16 mouse cellular contexts compared by ENCODE assay signal in genomic region chr15:100204574-100204973, GRCm38 (mm10). TPM values are rescaled to one million over a fixed set of nuclear protein-coding genes. Genes with fewer than 3 reads are reported as not detected.
DNase-seq lines count a peak whose midpoint lies in the region; TF ChIP-seq lines count a peak whose summit lies in the region.
"Had no signal": no experiment of that assay in that cellular context is flagged by ENCODE, and none has a peak within 500 bp of the region (broad histone marks: within the 10 kb centered on the region; RNA-seq: fewer than 3 reads in every experiment).

No protein-coding gene starts in this region.

- TF ChIP-seq POLR2A in CH12.LX (IDR thresholded peaks at IDR 0.05; ENCODE audit: low read depth, low read length) = peak; percentile 14; the same call in 1 of the 2 replicates
- peak; percentile 9 for TF ChIP-seq POLR2A in myocyte (IDR thresholded peaks at IDR 0.05; ENCODE audit: insufficient read length, low read depth)

- dilution Hi-C loops in CH12.LX (cut with MboI; ENCODE audit: extremely low pct_ligation_motif_present, extremely low pct_unique_long_range_greater_than_20kb, low sequenced_read_pairs) = no loop called here

- H3K27me3 ChIP-seq in CH12.LX (replicated peaks) (no peaks in the 10 kb centered on the region), myocyte (ENCODE audit: control insufficient read depth, insufficient read depth, insufficient read length) (no peaks in the 10 kb centered on the region)
- H3K27me3 ChIP-seq: embryonic facial prominence, embryonic 12.5 days; forebrain, embryonic 12.5 days; midbrain, embryonic 12.5 days had no signal

- H3K9me3 ChIP-seq in CH12.LX (replicated peaks; ENCODE audit: low read length) = no peaks in the 10 kb centered on the region
- H3K9me3 ChIP-seq: embryonic facial prominence, embryonic 12.5 days; forebrain, embryonic 12.5 days; midbrain, embryonic 12.5 days had no signal

- H3K36me3 ChIP-seq in CH12.LX (replicated peaks in 1 of 2; ENCODE audit: control insufficient read depth in 1 of 2, insufficient read depth in 1 of 2, low read length in 1 of 2) (peaks cover 38 to 80% of the 10 kb centered on the region in 2 experiments), myocyte (ENCODE audit: control insufficient read depth, insufficient read depth) (peaks cover 18% of the 10 kb centered on the region)

- peak overlapping the region; percentile 17; the same call in 1 of the 2 replicates for H3K4me2 ChIP-seq in CH12.LX (ENCODE audit: insufficient read depth, low read depth, poor library complexity, severe bottlenecking)
- H3K4me2 ChIP-seq in myocyte (ENCODE audit: low read depth) = no peak overlapping the region
- H3K4me2 ChIP-seq: embryonic facial prominence, embryonic 12.5 days; forebrain, embryonic 12.5 days; midbrain, embryonic 12.5 days had no signal

- DNase-seq in left cerebral cortex, adult 2 months (ENCODE audit: extremely low spot score in 1 of 2, low spot score in 2 of 2) = no peak
- no peak for DNase-seq in left cerebral cortex, postnatal 25 days (ENCODE audit: low spot score in 2 of 2)
- DNase-seq in CH12.LX (ENCODE audit: extremely low read depth) (peak; percentile 83), adipocyte (ENCODE audit: low spot score) (peak; percentile 61)
- DNase-seq in natural killer cell, adult 2 months (ENCODE audit: low spot score in 2 of 2) = no peak
- no peak for DNase-seq in adrenal gland, adult 18-20 months (ENCODE audit: low spot score in 2 of 2)
- no peak for DNase-seq in right cerebral cortex, postnatal 14 days
- DNase-seq: cerebellum, postnatal 10 days; gastrocnemius, postnatal 10 days; spleen, adult 18-20 months had no signal

- no peak for TF ChIP-seq CTCF in left cerebral cortex, adult 2 months (IDR thresholded peaks at IDR 0.05)
- no peak for TF ChIP-seq CTCF in CH12.LX (conservative IDR thresholded peaks at IDR 0.05 in 1 of 2, IDR thresholded peaks at IDR 0.05 in 1 of 2; ENCODE audit: low read depth in 2 of 2, low read length in 2 of 2)

- in situ Hi-C loops in CH12.LX (cut with MboI; ENCODE audit: low pct_ligation_motif_present, low pct_unique_long_range_greater_than_20kb, low sequenced_read_pairs) = no loop called here

- TF ChIP-seq EP300 in CH12.LX (IDR thresholded peaks at IDR 0.05; ENCODE audit: low read length) = peak; percentile 85

- H3K79me2 ChIP-seq in CH12.LX (replicated peaks; ENCODE audit: control insufficient read depth, extremely low read depth, insufficient read depth, poor library complexity, severe bottlenecking) = no peaks in the 10 kb centered on the region
- H3K79me2 ChIP-seq in myocyte (ENCODE audit: control insufficient read depth, insufficient read depth) = no peaks in the 10 kb centered on the region

- H3K27ac ChIP-seq in left cerebral cortex, adult 2 months = peak overlapping the region; percentile 67
- H3K27ac ChIP-seq in CH12.LX (ENCODE audit: insufficient read depth, low read depth) = peak overlapping the region; percentile 90
- H3K27ac ChIP-seq: embryonic facial prominence, embryonic 12.5 days; forebrain, embryonic 12.5 days; hindbrain, postnatal 0 days; liver, embryonic 14.5 days; midbrain, embryonic 12.5 days had no signal

- H3K4me3 ChIP-seq in left cerebral cortex, adult 2 months = no peak overlapping the region
- H3K4me3 ChIP-seq in CH12.LX (replicated peaks in 1 of 3; ENCODE audit: low read depth in 2 of 3, low read length in 2 of 3, poor library complexity in 1 of 3) (peak overlapping the region in 2 of 3 experiments; percentile 4 to 8), myocyte (no peak overlapping the region)
- H3K4me3 ChIP-seq: embryonic facial prominence, embryonic 12.5 days; forebrain, embryonic 12.5 days; midbrain, embryonic 12.5 days had no signal

- intact Hi-C loops in left cerebral cortex, adult 2 months (cut with DNase I) = no loop called here
- intact Hi-C loops in left cerebral cortex, postnatal 25 days (cut with DNase I) = no loop called here

- peaks cover 14 to 27% of the 10 kb centered on the region in 2 experiments for H3K4me1 ChIP-seq in CH12.LX (ENCODE audit: control insufficient read depth in 1 of 2, insufficient read depth in 2 of 2)
- H3K4me1 ChIP-seq: embryonic facial prominence, embryonic 12.5 days; forebrain, embryonic 12.5 days; midbrain, embryonic 12.5 days had no signal

- TF ChIP-seq RAD21 in CH12.LX (IDR thresholded peaks at IDR 0.05; ENCODE audit: low read depth, low read length) = no peak

- H3K9ac ChIP-seq in CH12.LX (ENCODE audit: insufficient read depth, low read depth) = peak overlapping the region; percentile 67
- H3K9ac ChIP-seq: embryonic facial prominence, embryonic 12.5 days; forebrain, embryonic 12.5 days; liver, embryonic 14.5 days; midbrain, embryonic 12.5 days had no signal

- H3ac ChIP-seq in myocyte (ENCODE audit: control insufficient read depth, insufficient read length) = no peak overlapping the region

TF ChIP-seq in CH12.LX, 34 proteins besides CTCF, POLR2A, EP300 and RAD21 (continues in another document):
- peak; percentile 37; the same call in 1 of the 2 replicates for TF ChIP-seq JUND (conservative IDR thresholded peaks at IDR 0.05; ENCODE audit: low read depth, low read length)
- no peak for TF ChIP-seq USF1 (IDR thresholded peaks at IDR 0.05; ENCODE audit: low read depth, low read length)
- no peak for TF ChIP-seq POLR2AphosphoS2 (IDR thresholded peaks at IDR 0.05; ENCODE audit: low read depth, low read length)
- no peak for TF ChIP-seq ZNF384 (IDR thresholded peaks at IDR 0.05; ENCODE audit: low read depth, low read length)
- TF ChIP-seq TBP (conservative IDR thresholded peaks at IDR 0.05; ENCODE audit: low read depth, low read length) = no peak
- no peak for TF ChIP-seq UBTF (IDR thresholded peaks at IDR 0.05; ENCODE audit: low read depth, low read length)
- TF ChIP-seq BHLHE40 (IDR thresholded peaks at IDR 0.05; ENCODE audit: low read depth, low read length) = peak; percentile 84
- TF ChIP-seq ELF1 (IDR thresholded peaks at IDR 0.05; ENCODE audit: low read depth, low read length) = peak; percentile 62
- 0 out of 2 replicates have a peak, but pooled peaks have one; percentile 15 for TF ChIP-seq KAT2A (IDR thresholded peaks at IDR 0.05; ENCODE audit: insufficient replicate concordance, low read length)
- TF ChIP-seq TCF12 (IDR thresholded peaks at IDR 0.05; ENCODE audit: low read depth, low read length) = peak; percentile 80; the same call in 1 of the 2 replicates
- peak; percentile 49; the same call in 1 of the 2 replicates for TF ChIP-seq MAZ (IDR thresholded peaks at IDR 0.05; ENCODE audit: low read depth, low read length)
- TF ChIP-seq IRF4 (IDR thresholded peaks at IDR 0.05; ENCODE audit: low read depth, low read length) = peak; percentile 68
- TF ChIP-seq CHD2 (IDR thresholded peaks at IDR 0.05; ENCODE audit: low read length) = no peak
- peak; percentile 61; the same call in 1 of the 2 replicates for TF ChIP-seq SIN3A (IDR thresholded peaks at IDR 0.05; ENCODE audit: low read length)
- TF ChIP-seq RCOR1 (conservative IDR thresholded peaks at IDR 0.05; ENCODE audit: low read depth, low read length) = no peak; the same call in 1 of the 2 replicates
- no peak for TF ChIP-seq ZKSCAN1 (IDR thresholded peaks at IDR 0.05; ENCODE audit: borderline replicate concordance, low read depth, low read length)
- peak; percentile 86 for TF ChIP-seq MEF2A (IDR thresholded peaks at IDR 0.05; ENCODE audit: borderline replicate concordance, low read depth, low read length)
- peak; percentile 64; the same call in 1 of the 2 replicates for TF ChIP-seq ZMIZ1 (IDR thresholded peaks at IDR 0.05; ENCODE audit: low read depth, low read length)

TF ChIP-seq in myocyte, 11 proteins besides CTCF, POLR2A, EP300 and RAD21:
- TF ChIP-seq MAX (IDR thresholded peaks at IDR 0.05; ENCODE audit: low read depth) (peak; percentile 67), USF1 (IDR thresholded peaks at IDR 0.05; ENCODE audit: low read depth) (no peak), REST (IDR thresholded peaks at IDR 0.05; ENCODE audit: insufficient read depth, insufficient read length) (no peak), POLR2AphosphoS2 (IDR thresholded peaks at IDR 0.05; ENCODE audit: insufficient read length, low read depth) (peak; percentile 16), E2F4 (IDR thresholded peaks at IDR 0.05; ENCODE audit: insufficient read depth) (no peak), MYOD1 (IDR thresholded peaks at IDR 0.05; ENCODE audit: control insufficient read depth in 1 of 3, insufficient read length in 2 of 3, low read depth in 2 of 3) (no peak), MYOG (IDR thresholded peaks at IDR 0.05; ENCODE audit: control insufficient read depth in 1 of 3, insufficient read depth in 1 of 3, insufficient read length in 2 of 3, low read depth in 2 of 3) (no peak), CEBPB (IDR thresholded peaks at IDR 0.05; ENCODE audit: insufficient read depth, poor library complexity, severe bottlenecking) (peak; percentile 99), TCF12 (IDR thresholded peaks at IDR 0.05; ENCODE audit: insufficient read depth, poor library complexity, severe bottlenecking) (no peak), TCF3 (IDR thresholded peaks at IDR 0.05; ENCODE audit: insufficient read length, low read depth) (no peak), SRF (IDR thresholded peaks at IDR 0.05; ENCODE audit: control insufficient read depth, insufficient read length, low read depth) (no peak)

RNA-seq across cellular contexts. Expression of gene Atf1, which starts 23.0 kb away (rescaled TPM):
- 10 to 100 TPM; 19.9 to 27.8 TPM for total RNA-seq in left cerebral cortex, adult 2 months (2021)
- 10 to 100 TPM; 19.2 to 21.4 TPM for total RNA-seq in left cerebral cortex, postnatal 25 days (2021)
- total RNA-seq in CH12.LX (2012; rRNA removed) (28.0 and 28.2 TPM in 2 replicates), CH12.LX (2014; rRNA removed) (48.4 and 51.1 TPM in 2 replicates)
- polyA plus RNA-seq in CH12.LX (2012; ENCODE audit: insufficient read length, low read depth) (111 and 133 TPM in 2 replicates), myocyte (2012; fragmentation: generic; extraction: Trizol) (21.9 TPM)
- total RNA-seq in adrenal gland, adult 18-20 months (2021) = 10 to 100 TPM; 59.2 to 62.5 TPM

Comparison
In these comparisons a context has a peak if more than half of its experiments do, and no peak if none do; other contexts are left out.
1. DNase-seq: peak in CH12.LX (single experiment) and adipocyte (single experiment); none in left cerebral cortex, adult 2 months (0 of 2), left cerebral cortex, postnatal 25 days (0 of 2), natural killer cell, adult 2 months (0 of 2), adrenal gland, adult 18-20 months (0 of 2) and right cerebral cortex, postnatal 14 days (single experiment).
2. H3K4me3 ChIP-seq: peak in CH12.LX (2 of 3); none in left cerebral cortex, adult 2 months (single experiment) and myocyte (single experiment).